Mouse (Mus musculus) 3T3-L1 (cell line): Measurements from ENCODE around the gene Plcg2.
A peak's percentile ranks its signal among the peaks of the same experiment; 100 is the strongest.

Experiments
- DNase-seq: peaks from one replicate; pipeline ENCODE4 v3.0.0-alpha.2; 2015; ENCODE audit warnings: low read depth, low spot score

The Plcg2 gene

DNA sequence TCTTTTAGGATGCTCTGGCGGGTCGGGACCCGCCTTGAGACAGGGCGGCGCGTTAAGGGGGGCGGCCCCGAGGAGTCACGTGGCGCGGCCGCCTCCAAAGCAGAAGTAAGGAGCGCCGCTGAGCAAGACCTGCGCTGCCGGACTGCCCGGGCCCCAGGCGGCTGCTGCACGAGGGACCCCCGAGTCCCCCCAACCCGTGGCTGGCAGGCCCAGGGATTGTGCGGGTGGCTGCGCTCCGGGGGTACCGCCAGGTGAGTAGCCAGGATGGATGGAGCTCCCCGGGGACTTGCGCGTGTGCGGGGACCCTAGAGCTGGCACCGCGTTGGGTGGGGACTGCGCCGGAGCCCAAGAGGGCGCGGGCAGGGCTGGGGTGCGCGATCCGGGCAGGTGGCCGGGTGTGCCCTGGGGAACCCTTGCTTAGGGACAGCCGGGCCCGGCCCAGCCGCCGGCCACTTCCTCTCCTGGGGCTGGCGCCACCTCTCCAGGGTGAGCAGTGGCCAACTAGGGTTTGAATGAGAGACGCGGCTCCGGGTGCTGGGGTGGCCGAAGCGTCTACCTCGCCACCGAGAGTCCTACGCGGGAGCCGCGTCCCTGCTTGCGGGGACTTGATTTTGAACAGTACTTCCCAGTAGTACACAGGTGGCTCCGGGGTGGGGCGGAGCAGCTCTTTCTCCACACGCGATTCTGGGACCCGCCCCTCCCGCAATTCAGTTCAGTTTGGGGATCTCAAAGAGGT lies at the start of gene Plcg2:
Gene Plcg2 (plus strand): TSS at position 113 of the 736 bp plus-strand sequence.
- no peak for DNase-seq

DNA sequence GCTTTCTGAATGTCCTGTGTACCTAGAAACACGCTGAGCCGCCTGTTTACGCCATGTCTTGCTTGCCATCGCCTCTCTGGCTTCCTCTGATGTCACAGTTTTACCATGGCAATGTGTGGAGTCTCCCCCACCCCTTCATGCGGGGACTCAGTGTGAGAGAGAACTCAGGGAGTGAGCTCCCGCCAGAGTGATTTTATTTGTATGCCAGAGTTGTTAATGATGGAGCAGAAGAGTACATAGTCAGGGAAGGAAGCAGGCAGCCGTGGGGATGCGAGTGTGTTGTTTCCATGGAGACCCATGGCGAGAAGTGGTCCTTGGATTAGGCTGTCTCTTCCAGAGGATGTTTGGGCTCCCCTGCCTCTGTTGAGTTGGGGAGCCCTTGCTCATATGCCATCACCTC lies 47.0 kb upstream of the Plcg2 start:
- no peak for DNase-seq

DNA sequence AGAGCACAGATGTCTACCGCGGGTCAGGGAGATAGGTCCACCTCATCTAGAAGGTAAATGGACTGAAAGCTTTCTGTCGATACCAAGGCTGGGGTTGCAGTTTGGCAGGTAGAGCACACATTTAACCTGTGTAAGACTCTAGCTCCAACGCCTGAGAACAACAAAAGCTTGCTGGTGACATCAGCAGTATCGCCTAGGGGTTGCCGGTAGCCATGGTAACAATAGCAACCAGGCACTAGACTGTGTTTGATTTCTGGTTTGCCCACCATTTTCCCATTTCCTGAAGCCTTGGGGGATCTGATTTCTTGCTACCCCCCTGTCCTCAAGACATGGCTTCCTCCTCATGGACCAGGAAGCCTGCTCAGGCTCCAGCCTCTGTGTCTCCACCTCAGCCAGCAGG lies 44.1 kb upstream of the Plcg2 start:
- peak; percentile 14 for DNase-seq

DNA sequence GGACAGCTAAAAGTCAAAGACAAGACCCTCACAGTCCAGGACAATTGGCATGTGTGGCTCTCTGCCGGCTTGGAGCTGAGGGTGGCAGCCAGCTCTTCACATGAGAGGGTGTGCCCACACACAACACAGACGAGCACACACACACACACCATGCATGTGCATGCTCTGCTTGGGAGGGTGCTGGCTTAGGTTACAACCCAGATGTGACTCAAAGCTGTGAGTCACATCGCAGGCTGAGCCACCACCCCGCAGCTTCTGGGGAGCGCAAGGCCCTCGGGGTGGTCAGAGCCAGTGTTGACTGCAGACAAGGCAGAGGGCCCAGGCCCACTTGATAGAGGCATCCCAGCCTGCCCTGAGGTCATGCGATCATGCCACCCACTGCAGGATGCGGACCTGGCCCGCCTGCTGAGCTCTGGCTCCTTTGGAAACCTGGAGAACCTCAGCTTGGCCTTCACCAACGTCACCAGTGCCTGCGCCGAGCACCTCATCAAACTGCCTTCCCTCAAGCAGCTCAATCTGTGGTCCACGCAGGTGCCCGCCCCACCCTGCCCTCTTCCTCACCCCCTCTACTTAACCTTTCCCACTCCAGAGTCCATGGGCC lies 43.5 kb upstream of the Plcg2 start:
- peak; percentile 63 for DNase-seq

DNA sequence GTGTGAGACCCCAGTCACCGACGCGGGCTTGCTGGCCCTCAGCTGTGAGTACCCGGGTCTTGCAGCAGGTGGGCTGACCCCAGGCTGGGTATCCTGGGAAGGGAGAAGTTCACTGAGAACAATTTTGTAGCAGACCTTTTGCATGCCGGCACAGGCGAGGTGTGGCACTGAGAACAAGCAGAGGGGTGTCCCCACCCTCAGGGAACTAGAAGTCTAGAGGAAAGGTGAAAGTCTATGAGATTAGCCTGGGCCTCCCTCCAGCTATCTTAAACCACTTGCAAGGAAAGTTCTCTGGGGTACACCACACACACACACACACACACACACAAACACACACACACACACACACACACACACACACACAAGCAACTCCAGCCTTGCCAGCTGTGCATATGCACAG lies 42.4 kb upstream of the Plcg2 start:
- DNase-seq: no peak

DNA sequence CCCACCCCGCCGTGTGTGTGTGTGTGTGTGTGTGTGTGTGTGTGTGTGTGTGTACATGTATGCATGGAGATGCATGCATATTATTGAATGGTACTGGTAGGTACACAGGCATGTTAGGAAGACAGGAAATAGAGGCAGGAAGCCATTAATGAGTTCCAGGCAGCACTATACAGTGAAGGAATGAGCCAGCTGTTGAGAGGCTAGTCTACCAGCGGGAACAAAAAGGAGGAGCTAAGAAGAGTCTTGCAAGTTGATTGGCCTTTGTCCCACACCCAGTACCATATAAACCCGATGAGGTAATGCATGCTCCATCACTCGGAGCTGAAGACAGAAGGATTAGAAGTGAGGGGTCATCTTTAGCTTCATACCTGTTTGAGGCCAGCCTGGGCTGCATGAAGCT lies 39.7 kb upstream of the Plcg2 start:
- peak; percentile 32 for DNase-seq

DNA sequence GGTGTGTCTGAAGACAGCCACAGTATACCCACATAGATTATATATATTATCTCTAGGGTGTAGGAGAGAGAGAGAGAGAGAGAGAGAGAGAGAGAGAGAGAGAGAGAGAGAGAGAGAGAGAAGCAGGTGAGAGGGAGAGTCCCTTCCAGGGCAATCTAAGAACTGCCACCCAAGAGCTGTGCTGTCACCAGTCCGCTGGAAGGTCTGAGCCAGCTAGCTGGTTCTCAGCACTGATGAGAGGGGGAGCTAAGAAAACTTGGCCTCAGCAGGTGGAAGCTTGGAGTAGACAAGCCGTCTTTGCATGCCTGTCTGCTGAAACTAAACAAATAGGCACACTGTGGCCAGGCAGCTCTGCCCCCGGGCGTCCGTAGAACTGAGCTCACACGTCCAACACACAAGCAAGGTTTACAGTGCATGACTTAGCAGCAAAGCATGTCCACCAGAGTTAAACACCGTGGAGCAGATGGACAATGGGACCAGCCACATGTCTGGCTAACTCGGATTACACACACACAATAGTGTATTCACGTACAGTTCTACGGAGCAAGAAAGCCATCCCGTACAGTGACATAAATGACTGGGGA lies 35.3 kb upstream of the Plcg2 start:
- no peak for DNase-seq

DNA sequence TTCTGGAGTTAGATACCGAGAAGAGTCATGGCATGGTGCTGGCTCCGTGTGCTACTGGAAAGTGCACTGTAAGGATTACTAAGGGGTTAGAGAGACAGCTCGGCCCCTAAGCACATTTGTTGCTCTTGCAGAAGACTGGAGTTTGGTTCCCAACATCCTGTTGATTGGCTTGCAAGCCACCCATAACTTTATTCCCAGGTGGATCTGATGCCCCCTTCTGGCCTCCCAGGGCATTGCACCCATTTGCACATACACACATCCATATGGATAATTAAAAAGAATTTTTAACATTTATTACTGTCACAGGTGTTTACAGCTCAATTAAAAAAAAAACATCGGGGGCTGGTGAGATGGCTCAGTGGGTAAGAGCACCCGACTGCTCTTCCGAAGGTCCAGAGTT lies 33.6 kb upstream of the Plcg2 start:
- peak; percentile 30 for DNase-seq

DNA sequence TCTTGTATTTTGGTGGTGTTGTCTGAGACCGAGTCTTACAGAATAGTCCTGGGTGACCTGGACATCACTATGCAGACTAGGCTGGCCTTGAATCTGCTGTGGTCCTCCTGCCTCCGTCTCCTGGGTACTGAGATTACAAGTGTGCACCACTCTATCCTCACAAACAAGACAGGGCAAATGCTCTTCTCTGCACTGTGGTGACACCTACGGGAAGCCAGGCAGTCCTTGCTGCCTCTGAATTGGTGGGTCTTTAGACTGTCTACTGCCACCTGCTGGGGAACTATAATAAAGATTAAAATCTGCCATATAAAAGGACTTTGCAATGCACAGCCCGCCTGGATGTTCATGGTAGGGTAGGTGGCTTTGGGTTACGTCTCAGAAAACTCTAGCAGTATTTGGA lies 32.8 kb upstream of the Plcg2 start:
- DNase-seq: peak; percentile 93

DNA sequence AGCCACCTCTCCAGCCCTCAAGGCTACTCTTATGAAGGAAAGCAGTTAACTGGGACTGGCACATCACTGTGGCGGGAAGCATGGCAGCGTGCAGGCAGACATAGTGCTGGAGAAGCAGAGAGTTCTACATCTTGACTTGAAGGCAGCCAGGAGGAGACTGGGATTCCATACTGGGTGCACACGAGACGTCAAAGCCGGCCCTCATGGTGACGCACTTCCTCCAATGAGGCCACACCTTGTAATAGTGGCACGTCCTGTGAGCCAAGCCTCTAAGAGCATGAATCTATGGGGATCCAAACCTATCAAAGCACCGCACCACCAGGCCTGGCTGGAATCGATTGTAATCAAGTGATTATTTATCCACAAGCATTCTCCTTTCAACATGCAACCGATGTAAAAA lies 30.6 kb upstream of the Plcg2 start:
- DNase-seq: no peak

DNA sequence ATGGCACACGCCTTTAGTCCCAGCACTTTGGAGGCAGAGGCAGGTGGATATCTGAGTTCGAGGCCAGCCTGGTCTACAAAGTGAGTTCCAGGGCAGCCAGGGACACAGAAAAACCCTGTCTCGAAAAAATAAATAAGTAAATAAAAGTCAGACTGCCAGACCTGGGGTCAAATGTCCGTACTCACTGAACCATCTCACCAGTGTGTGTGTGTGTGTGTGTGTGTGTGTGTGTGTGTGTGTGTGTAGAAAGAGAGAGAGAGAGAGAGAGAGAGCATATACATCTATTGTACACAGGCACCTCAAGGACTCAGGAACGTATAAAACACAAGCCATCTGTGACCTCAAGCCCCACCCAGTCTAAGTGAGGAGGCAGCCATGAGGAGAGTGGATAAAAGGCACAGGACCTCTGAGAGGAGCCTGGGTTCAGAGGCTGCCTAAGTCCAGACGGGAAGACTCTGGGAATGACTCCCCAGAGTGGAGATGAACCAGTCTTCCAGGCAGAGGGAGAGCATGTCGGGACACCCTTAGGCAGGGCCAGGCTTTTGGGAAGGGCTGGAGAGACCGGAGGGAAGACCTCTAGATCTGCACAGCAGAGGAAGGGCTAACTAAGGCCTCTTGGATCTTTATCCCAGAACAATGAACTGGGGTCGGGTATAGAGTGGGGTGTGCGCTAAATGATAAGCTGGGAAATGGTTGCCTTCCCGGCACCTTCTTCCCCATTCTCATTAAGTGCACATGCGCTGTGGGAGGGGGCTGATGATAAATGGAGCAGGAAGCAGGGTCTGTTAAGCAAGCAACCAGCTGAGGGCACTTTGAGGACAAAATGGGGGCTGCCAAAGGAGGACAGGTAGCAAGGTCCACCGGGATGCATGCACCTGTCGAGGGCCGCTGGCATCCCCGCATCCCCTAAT lies 28.4 kb upstream of the Plcg2 start:
- no peak for DNase-seq

DNA sequence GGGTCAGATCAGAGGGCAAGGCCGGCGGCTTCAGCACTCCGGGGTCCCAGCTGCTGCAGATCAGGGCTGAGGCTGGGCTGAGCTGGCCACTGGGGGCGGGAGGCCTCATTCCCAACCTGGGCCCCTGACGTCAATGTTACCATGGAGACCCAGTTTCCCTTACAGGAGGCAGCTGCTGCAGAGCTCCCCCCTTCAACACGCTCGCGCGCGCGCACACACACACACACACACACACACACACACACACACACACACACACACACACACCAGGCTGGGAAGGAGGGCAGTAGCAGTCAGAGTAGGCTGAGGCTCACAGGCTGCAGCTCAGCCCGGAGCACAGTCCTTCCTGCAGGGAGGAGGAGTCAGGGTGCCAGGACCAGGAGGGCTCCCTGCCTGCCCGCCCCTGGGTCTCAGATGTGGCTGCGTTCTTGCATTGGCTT lies 27.7 kb upstream of the Plcg2 start:
- no peak for DNase-seq

DNA sequence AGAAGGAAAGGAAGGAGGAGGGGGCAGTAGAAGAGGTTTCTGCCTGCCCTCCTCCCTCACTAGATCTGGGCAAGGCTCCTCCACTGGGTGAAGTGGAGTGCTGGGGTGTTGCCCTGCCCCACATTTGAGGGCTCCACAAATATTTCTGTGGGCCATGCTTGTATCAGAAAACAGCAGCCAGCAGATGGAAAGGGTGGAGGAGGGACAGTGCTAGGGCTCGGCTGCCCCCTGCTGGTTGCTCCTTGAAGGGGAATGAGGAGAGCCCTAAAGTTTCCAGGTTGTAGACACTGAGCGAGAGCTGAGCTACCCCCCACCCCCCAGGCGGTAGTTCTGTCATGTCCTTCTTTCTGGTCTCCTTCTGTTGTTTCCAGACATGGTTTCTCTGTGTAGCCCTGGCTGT lies 26.9 kb upstream of the Plcg2 start:
- DNase-seq: peak; percentile 87

DNA sequence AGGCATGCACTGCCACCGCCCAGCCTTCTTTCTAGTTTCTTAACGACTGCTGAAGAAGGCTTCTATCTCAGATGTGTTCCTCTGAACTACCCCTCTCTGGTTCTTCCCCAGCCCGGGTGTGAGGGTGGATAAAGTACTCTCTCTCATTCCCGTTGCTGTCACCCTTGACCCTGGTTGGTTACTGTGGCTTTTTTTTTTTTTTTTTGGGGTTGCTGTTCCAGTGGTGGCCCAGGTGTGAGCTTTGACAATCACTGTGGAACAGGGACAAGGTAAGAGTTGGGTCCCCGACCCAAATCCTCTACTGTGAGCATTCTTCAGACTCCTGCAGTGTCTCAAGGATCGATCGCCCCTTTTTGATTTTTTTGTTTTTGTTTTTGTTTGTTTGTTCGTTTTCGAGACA lies 26.4 kb upstream of the Plcg2 start:
- no peak for DNase-seq

DNA sequence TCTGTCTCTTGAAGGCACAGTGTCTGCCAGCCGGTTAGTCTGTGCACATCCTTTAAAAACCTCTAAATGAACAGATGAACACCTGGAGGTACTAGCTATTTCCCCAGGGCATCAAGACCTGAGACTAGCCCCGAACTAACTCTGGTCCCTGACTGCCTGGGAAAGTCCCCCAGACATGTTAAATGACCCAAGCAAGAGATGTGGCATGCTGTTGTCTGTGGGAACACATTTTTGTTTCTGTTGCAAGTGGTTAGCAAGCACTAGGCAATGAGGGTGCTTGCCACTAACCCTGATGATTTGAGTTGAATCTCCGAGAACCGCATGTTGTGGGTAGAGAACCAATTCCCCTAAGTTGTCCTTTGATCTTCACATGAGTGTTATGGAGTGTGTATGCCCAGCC lies 25.8 kb upstream of the Plcg2 start:
- DNase-seq: no peak

DNA sequence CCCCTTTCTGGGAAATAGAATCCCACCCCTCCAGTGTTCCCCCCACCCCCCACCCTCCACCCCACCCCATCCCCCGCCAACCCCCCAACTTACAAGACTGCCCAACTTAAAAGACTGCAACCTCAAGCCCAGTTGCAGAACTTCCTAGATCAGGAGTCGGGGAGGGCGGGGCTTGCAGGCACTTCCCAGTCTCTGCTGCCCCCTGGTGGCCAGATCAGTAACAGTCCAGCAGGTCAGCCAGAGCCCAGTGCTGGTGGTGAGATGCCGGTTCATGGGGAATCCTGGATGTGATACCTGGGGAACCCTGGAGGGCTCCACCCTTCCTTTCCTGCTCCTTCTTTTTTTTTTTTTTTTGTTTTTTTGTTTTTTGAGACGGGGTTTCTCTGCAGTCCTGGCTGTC lies 23.1 kb upstream of the Plcg2 start:
- peak; percentile 96 for DNase-seq

DNA sequence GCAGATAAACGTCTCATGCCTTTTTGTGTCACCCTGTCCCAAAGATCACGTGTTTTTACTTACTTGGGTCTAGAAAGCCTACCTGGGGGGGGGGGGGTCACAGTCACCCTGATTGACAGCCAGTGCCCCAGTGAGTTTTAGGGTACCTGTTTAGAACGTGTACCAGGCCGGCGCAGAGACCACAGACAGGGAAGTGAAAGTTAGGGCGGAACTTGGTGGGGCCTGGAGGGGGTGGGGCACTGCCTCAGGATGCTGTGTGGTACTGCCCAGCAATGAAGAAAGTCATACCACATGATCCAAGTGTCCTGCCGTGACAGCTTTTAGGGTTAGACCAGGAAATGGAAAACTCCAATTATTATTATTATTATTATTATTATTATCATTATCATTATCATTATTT lies 22.3 kb upstream of the Plcg2 start:
- no peak for DNase-seq

DNA sequence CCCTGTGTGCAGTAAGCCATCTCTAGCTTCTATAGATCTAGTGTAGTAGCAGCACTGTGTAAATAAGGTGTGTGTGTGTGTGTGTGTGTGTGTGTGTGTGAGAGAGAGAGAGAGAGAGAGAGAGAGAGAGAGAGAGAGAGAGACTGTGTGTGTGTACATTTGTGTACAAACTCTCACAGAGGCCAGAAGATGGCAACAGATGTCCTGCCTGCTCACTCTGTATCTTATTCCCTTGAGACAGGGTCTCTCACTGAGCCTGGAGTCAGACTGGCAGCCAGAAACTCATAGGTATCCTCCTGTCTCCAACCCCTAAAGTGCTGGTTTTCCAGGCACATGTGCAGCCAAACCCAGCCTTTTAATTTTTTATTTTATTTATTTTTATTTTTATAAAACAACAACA lies 20.0 kb upstream of the Plcg2 start:
- DNase-seq: no peak

DNA sequence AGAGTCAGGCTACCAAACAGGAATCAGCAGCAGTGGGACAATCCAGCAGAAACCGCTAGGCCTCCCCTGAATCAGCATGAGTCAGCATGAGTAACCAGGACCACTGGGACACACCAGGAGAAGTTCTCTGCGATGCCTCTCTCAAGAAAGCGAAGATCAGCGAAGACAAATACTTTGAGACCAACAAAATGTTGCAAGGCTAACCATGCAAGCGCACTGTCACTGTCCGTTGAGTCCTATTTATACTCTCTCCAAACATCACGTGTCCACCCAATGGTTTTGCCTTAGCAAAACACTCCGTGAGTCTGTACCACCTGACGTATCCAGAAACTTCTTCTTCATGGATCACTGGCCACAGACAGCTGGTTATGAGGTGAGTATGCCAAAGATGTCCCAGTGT lies 18.1 kb upstream of the Plcg2 start:
- DNase-seq: no peak

DNA sequence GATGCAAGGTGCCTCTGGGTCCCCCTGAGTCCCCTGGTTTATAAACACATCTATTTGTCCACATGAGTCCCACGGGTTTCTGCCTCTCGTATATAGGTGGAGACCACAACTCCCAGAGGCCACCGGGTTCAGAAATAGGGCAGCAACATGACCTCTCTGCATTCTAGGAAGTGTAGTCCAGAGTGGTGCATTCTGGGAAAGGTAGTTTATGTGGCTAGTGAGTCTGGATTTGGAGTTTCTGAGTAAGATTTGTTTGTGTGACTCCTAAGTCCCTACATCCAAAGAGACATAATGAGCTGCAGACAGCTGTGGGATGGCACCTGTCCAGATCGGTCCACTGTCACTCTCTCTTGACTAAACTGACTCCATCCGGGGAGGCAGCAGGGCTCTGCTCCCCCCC lies 17.6 kb upstream of the Plcg2 start:
- no peak for DNase-seq

DNA sequence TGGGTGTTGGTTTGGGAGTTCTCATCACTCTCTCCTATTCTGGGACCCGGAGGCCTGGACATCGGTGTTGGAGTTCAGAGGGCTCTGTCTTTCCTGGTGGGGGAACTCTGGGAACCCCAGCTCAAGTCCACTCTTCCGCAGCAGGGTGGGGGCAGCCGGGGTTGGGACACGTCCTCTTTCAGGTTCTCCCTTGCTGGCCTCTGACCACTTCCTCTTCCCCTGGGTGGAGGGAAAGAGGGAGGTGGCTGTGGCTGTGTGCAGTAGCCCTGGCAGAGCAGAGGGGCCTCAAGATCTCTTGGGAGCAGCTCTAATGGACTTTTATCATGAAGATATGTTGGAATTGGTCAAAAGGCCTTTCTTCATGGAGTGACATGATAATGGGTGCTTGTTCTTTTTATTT lies 16.3 kb upstream of the Plcg2 start:
- DNase-seq: no peak

DNA sequence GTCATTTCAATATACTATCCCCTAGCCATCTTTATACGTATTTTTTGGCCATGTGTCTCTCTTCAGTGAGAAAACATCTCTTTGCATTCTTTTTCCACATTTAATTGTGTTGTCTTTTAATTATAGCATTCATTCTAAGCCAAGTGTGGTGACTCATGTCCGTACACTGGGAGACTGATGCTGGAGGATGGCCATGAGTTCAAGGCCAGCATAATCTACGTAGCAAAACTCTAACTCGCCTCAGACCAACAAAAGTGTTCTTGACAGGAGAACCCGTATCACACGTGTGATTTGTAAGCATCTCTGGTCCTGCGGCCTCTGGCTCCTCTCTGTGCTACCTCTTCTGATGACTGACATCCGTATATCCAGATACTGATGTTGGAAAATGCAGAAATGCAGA lies 13.4 kb upstream of the Plcg2 start:
- no peak for DNase-seq
